In genomic region chr6:106329636-106330035, GRCm38 (mm10) we compare ENCODE assay signal across 16 mouse cellular contexts.
DNase-seq lines count a peak whose midpoint lies in the region; ATAC-seq and TF ChIP-seq lines count a peak whose summit lies in the region.
"Had no signal": no experiment of that assay in that cellular context is flagged by ENCODE, and none has a peak within 500 bp of the region (broad histone marks: within the 10 kb centered on the region; RNA-seq: fewer than 3 reads in every experiment).

No protein-coding gene starts in this region.

- no peak overlapping the region for H3K27ac ChIP-seq in intestine, postnatal 0 days (ENCODE audit: low read depth, low read length)
- no peak overlapping the region for H3K27ac ChIP-seq in intestine, embryonic 16.5 days (ENCODE audit: low read length)
- H3K27ac ChIP-seq in heart, adult 2 months = no peak overlapping the region
- H3K27ac ChIP-seq: embryonic facial prominence, embryonic 13.5 days; forebrain, embryonic 12.5 days; limb, embryonic 10.5 days; liver, embryonic 15.5 days; macrophage had no signal

- no peak for TF ChIP-seq POLR2A in heart, adult 2 months (IDR thresholded peaks at IDR 0.05; ENCODE audit: insufficient read depth, low read depth, low read length)

- TF ChIP-seq CTCF in intestine, postnatal 0 days (IDR thresholded peaks at IDR 0.05; ENCODE audit: low read depth) = peak; percentile 48
- TF ChIP-seq CTCF in E14TG2a.4 (conservative IDR thresholded peaks at IDR 0.05; ENCODE audit: low read length) = peak; percentile 23; the same call in 1 of the 2 replicates
- TF ChIP-seq CTCF in heart, adult 2 months (IDR thresholded peaks at IDR 0.05) = no peak

- H3K36me3 ChIP-seq in intestine, postnatal 0 days (ENCODE audit: control insufficient read depth, insufficient read depth) = no peaks in the 10 kb centered on the region
- H3K36me3 ChIP-seq in intestine, embryonic 16.5 days (ENCODE audit: control insufficient read depth, insufficient read depth, low read length) = no peaks in the 10 kb centered on the region
- no peaks in the 10 kb centered on the region for H3K36me3 ChIP-seq in E14TG2a.4 (ENCODE audit: insufficient read depth, low read length)
- no peaks in the 10 kb centered on the region for H3K36me3 ChIP-seq in heart, adult 2 months (ENCODE audit: control insufficient read depth, insufficient read depth, low read length)
- H3K36me3 ChIP-seq: embryonic facial prominence, embryonic 13.5 days; forebrain, embryonic 12.5 days; G1E; limb, embryonic 10.5 days; liver, embryonic 15.5 days had no signal

- H3K9me3 ChIP-seq in intestine, postnatal 0 days (ENCODE audit: control insufficient read depth) = no peaks in the 10 kb centered on the region
- no peaks in the 10 kb centered on the region for H3K9me3 ChIP-seq in intestine, embryonic 16.5 days (ENCODE audit: control insufficient read depth, low read length)
- no peaks in the 10 kb centered on the region for H3K9me3 ChIP-seq in E14TG2a.4 (ENCODE audit: low read length)
- H3K9me3 ChIP-seq: embryonic facial prominence, embryonic 13.5 days; forebrain, embryonic 12.5 days; G1E; limb, embryonic 10.5 days; liver, embryonic 15.5 days had no signal

- intact Hi-C loops in left cerebral cortex, postnatal 4 days (cut with DNase I) = no loop called here
- intact Hi-C loops in left cerebral cortex, postnatal 36 days (cut with DNase I) = loop anchor here (10.0 kb wide), 1 partner anchor 315 kb away; no protein-coding TSS in a partner anchor
- intact Hi-C loops in heart, adult 2 months (cut with DNase I) = no loop called here

- no peak for ATAC-seq in intestine, postnatal 0 days
- ATAC-seq in intestine, embryonic 16.5 days = no peak

- no peaks in the 10 kb centered on the region for H3K79me2 ChIP-seq in heart, adult 2 months (replicated peaks; ENCODE audit: control insufficient read depth, insufficient read depth, low read length)

- no peaks in the 10 kb centered on the region for H3K27me3 ChIP-seq in intestine, postnatal 0 days (replicated peaks; ENCODE audit: control insufficient read depth, insufficient read depth, low read length)
- no peaks in the 10 kb centered on the region for H3K27me3 ChIP-seq in intestine, embryonic 16.5 days (replicated peaks; ENCODE audit: control insufficient read depth, insufficient read depth, low read length)
- no peaks in the 10 kb centered on the region for H3K27me3 ChIP-seq in E14TG2a.4 (ENCODE audit: insufficient read depth, low read length)
- H3K27me3 ChIP-seq in heart, adult 2 months (ENCODE audit: control insufficient read depth, insufficient read depth, low read length) = no peaks in the 10 kb centered on the region
- H3K27me3 ChIP-seq: embryonic facial prominence, embryonic 13.5 days; forebrain, embryonic 12.5 days; liver, embryonic 15.5 days had no signal

- WGBS in intestine, postnatal 0 days = 79% methylated on average over 1 of the region's 1 CpGs
- 81% methylated on average over 1 of the region's 1 CpGs for WGBS in intestine, embryonic 16.5 days
- WGBS in heart, adult 2 months = 62% methylated on average over 1 of the region's 1 CpGs

- no peak overlapping the region for H3K4me3 ChIP-seq in intestine, postnatal 0 days (ENCODE audit: low read depth, low read length)
- H3K4me3 ChIP-seq in intestine, embryonic 16.5 days (ENCODE audit: low read length) = no peak overlapping the region
- no peak overlapping the region for H3K4me3 ChIP-seq in E14TG2a.4 (replicated peaks; ENCODE audit: low read length)
- H3K4me3 ChIP-seq in heart, adult 2 months = no peak overlapping the region
- H3K4me3 ChIP-seq: embryonic facial prominence, embryonic 13.5 days; forebrain, embryonic 12.5 days; limb, embryonic 10.5 days; liver, embryonic 15.5 days had no signal

- TF ChIP-seq EP300 in heart, adult 2 months (IDR thresholded peaks at IDR 0.05; ENCODE audit: insufficient read depth, low read depth, low read length) = no peak

- peak; percentile 25 for DNase-seq in adrenal gland, adult 2 months
- no peak for DNase-seq in adrenal gland, adult 8-10 months
- DNase-seq in left cerebral cortex, postnatal 4 days = peak; percentile 17
- no peak for DNase-seq in left cerebral cortex, postnatal 36 days (ENCODE audit: low spot score in 2 of 2)
- DNase-seq in heart, adult 2 months = no peak
- DNase-seq: cerebellum, adult 8-10 months; layer of hippocampus, adult 9-11 months had no signal

- no peaks in the 10 kb centered on the region for H3K4me1 ChIP-seq in intestine, postnatal 0 days (replicated peaks; ENCODE audit: control insufficient read depth, insufficient read depth, low read length)
- no peaks in the 10 kb centered on the region for H3K4me1 ChIP-seq in intestine, embryonic 16.5 days (ENCODE audit: control insufficient read depth, insufficient read depth, low read length)
- H3K4me1 ChIP-seq in E14TG2a.4 (replicated peaks; ENCODE audit: low read depth, low read length) = no peaks in the 10 kb centered on the region
- H3K4me1 ChIP-seq in heart, adult 2 months (ENCODE audit: control insufficient read depth, insufficient read depth, low read length) = no peaks in the 10 kb centered on the region
- H3K4me1 ChIP-seq: embryonic facial prominence, embryonic 13.5 days; forebrain, embryonic 12.5 days; limb, embryonic 10.5 days; liver, embryonic 15.5 days had no signal

- no peak overlapping the region for H3K9ac ChIP-seq in intestine, postnatal 0 days (ENCODE audit: low read depth, low read length)
- H3K9ac ChIP-seq in intestine, embryonic 16.5 days (ENCODE audit: low read depth, low read length) = no peak overlapping the region
- no peak overlapping the region for H3K9ac ChIP-seq in heart, adult 2 months (ENCODE audit: low read depth, low read length)
- H3K9ac ChIP-seq: embryonic facial prominence, embryonic 13.5 days; forebrain, embryonic 12.5 days; liver, embryonic 15.5 days had no signal

- H3K4me2 ChIP-seq in intestine, postnatal 0 days (replicated peaks; ENCODE audit: low read depth) = no peak overlapping the region
- H3K4me2 ChIP-seq in intestine, embryonic 16.5 days (ENCODE audit: low read depth, low read length) = no peak overlapping the region
- H3K4me2 ChIP-seq: embryonic facial prominence, embryonic 13.5 days; forebrain, embryonic 12.5 days; liver, embryonic 15.5 days had no signal

Comparison
In these comparisons a context has a peak if more than half of its experiments do, and no peak if none do; other contexts are left out.
1. DNase-seq: peak in adrenal gland, adult 2 months (single experiment) and left cerebral cortex, postnatal 4 days (single experiment); none in adrenal gland, adult 8-10 months (single experiment), left cerebral cortex, postnatal 36 days (0 of 2) and heart, adult 2 months (0 of 2).